Mouse (Mus musculus) forebrain, embryonic 12.5 days (tissue): ENCODE data around the gene Rnasel. TPM values are rescaled to one million over a fixed set of nuclear protein-coding genes. Genes with fewer than 3 reads are reported as not detected.
"Not testable (repeated sequence)": the region's sequence is repeated elsewhere in the genome, so short reads cannot be mapped to it uniquely, and the experiment has no call there.

ENCODE experiments used
- ATAC-seq: fragments of 200-750 bp; cut with Nextera tagmentation; 2 replicates; pipeline ENCODE4 v1.8.0; 2017; ENCODE audit warnings: moderate TSS enrichment; ENCODE audit not compliant: low FRiP score
- H3K27ac ChIP-seq: fragments of 300-500 bp; sonication (generic); 2 replicates; pipeline ENCODE4 v1.5.1; 2016; ENCODE audit warnings: mild to moderate bottlenecking
- H3K27me3 ChIP-seq: fragments of 300-500 bp; sonication (generic); 2 replicates; pipeline ENCODE4 v1.6.1; 2016; ENCODE audit warnings: mild to moderate bottlenecking
- H3K36me3 ChIP-seq: fragments of 300-500 bp; sonication (generic); replicated peaks from 2 replicates; pipeline ENCODE4 v1.6.1; 2016; ENCODE audit warnings: mild to moderate bottlenecking
- H3K4me1 ChIP-seq: fragments of 300-500 bp; sonication (generic); 2 replicates; pipeline ENCODE4 v1.6.1; 2016
- H3K4me2 ChIP-seq: fragments of 300-500 bp; sonication (generic); 2 replicates; pipeline ENCODE4 v1.6.1; 2016; ENCODE audit warnings: mild to moderate bottlenecking, moderate library complexity
- H3K4me3 ChIP-seq: fragments of 300-500 bp; sonication (generic); replicated peaks from 2 replicates; pipeline ENCODE4 v1.5.1; 2016; ENCODE audit warnings: mild to moderate bottlenecking
- H3K9ac ChIP-seq: fragments of 300-500 bp; sonication (generic); 2 replicates; pipeline ENCODE4 v1.6.1; 2016; ENCODE audit warnings: mild to moderate bottlenecking
- H3K9me3 ChIP-seq: fragments of 300-500 bp; sonication (generic); 2 replicates; pipeline ENCODE4 v1.6.1; 2016
- WGBS: fragments of 180-500 bp; shearing (Covaris S2); methylation state at CpG from one replicate; pipeline ENCODE4 v1.1.7; 2016; 5-methylcytosine and 5-hydroxymethylcytosine counted together
- polyA plus RNA-seq: library from polyadenylated mRNA; unstranded; fragments of >200 nt; fragmentation: Nextera tagmentation; extraction: Ambion mirVana; gene quantifications from 2 replicates; pipeline ENCODE4 v1.2.1, GENCODE M21; 2016

Gene Rnasel
- polyA plus RNA-seq, 1 experiment from 2014 or later, result 31.6 TPM

GRCm38 (mm10) chr1:153752521-153752920 lies 3.3 kb downstream of the Rnasel start:
- Histone ChIP-seq H3K9me3 (no peaks in the 10 kb centered on the region), H3K4me1 (peaks cover 36% of the 10 kb centered on the region), H3K27ac (no peak overlapping the region), H3K4me3 (no peak overlapping the region), H3K36me3 (no peaks in the 10 kb centered on the region), H3K4me2 (no peak overlapping the region), H3K27me3 (no peaks in the 10 kb centered on the region), H3K9ac (no peak overlapping the region)
- 92% methylated on average over 6 of the region's 6 CpGs for WGBS
- no peak for ATAC-seq

GRCm38 (mm10) chr1:153753725-153754464 lies 4.7 kb downstream of the Rnasel start:
- Histone ChIP-seq H3K27ac (no peak overlapping the region), H3K4me3 (no peak overlapping the region), H3K4me1 (peaks cover 26% of the 10 kb centered on the region), H3K9me3 (no peaks in the 10 kb centered on the region), H3K27me3 (no peaks in the 10 kb centered on the region), H3K36me3 (peaks cover 8% of the 10 kb centered on the region), H3K9ac (no peak overlapping the region), H3K4me2 (no peak overlapping the region)
- no peak for ATAC-seq
- 81% methylated on average over 25 of the region's 25 CpGs for WGBS

GRCm38 (mm10) chr1:153764136-153764535 lies 14.9 kb downstream of the Rnasel start:
- no peaks in the 10 kb centered on the region for H3K27me3 ChIP-seq
- no peak for ATAC-seq
- H3K4me2 ChIP-seq, result no peak overlapping the region
- H3K4me1 ChIP-seq, result no peaks in the 10 kb centered on the region
- no peak overlapping the region for H3K9ac ChIP-seq
- no peaks in the 10 kb centered on the region for H3K9me3 ChIP-seq
- 90% methylated on average over 11 of the region's 11 CpGs for WGBS
- H3K4me3 ChIP-seq, result no peak overlapping the region
- H3K36me3 ChIP-seq, result peaks cover 16% of the 10 kb centered on the region
- no peak overlapping the region for H3K27ac ChIP-seq

GRCm38 (mm10) chr1:153766298-153766697 lies 17.1 kb downstream of the Rnasel start:
- Histone ChIP-seq H3K36me3 (peaks cover 10% of the 10 kb centered on the region), H3K27ac (no peak overlapping the region), H3K4me1 (no peaks in the 10 kb centered on the region), H3K9ac (no peak overlapping the region), H3K4me2 (no peak overlapping the region), H3K27me3 (no peaks in the 10 kb centered on the region), H3K9me3 (no peaks in the 10 kb centered on the region), H3K4me3 (no peak overlapping the region)
- WGBS, result 48% methylated on average over 8 of the region's 8 CpGs
- ATAC-seq, result no peak

GRCm38 (mm10) chr1:153767281-153767680 lies 18.1 kb downstream of the Rnasel start:
- Histone ChIP-seq H3K9ac (no peak overlapping the region), H3K27me3 (no peaks in the 10 kb centered on the region), H3K4me2 (no peak overlapping the region), H3K4me1 (no peaks in the 10 kb centered on the region), H3K9me3 (no peaks in the 10 kb centered on the region), H3K4me3 (no peak overlapping the region), H3K27ac (no peak overlapping the region), H3K36me3 (peaks cover 7% of the 10 kb centered on the region; the same call in 1 of the 2 replicates)
- 80% methylated on average over 1 of the region's 1 CpGs for WGBS
- no peak for ATAC-seq

- 86% methylated on average over 5 of the region's 5 CpGs for WGBS
- Histone ChIP-seq H3K9me3 (no peaks in the 10 kb centered on the region), H3K4me1 (no peaks in the 10 kb centered on the region), H3K9ac (no peak overlapping the region), H3K4me3 (no peak overlapping the region), H3K36me3 (no peaks in the 10 kb centered on the region), H3K27ac (no peak overlapping the region), H3K27me3 (no peaks in the 10 kb centered on the region), H3K4me2 (no peak overlapping the region)
- ATAC-seq, result no peak
Measured at GRCm38 (mm10) chr1:153768465-153768864, 19.2 kb downstream of the Rnasel start.

- not testable (repeated sequence) for H3K4me3 ChIP-seq, ATAC-seq
- WGBS, result 52% methylated on average over 6 of the region's 6 CpGs
Measured at GRCm38 (mm10) chr1:153769571-153769970, 20.3 kb downstream of the Rnasel start.

GRCm38 (mm10) chr1:153769998-153770775 lies 21.0 kb downstream of the Rnasel start:
- H3K4me2 ChIP-seq, result no peak overlapping the region
- no peaks in the 10 kb centered on the region for H3K36me3 ChIP-seq
- no peaks in the 10 kb centered on the region for H3K27me3 ChIP-seq
- H3K9ac ChIP-seq, result no peak overlapping the region
- H3K27ac ChIP-seq, result no peak overlapping the region
- no peaks in the 10 kb centered on the region for H3K9me3 ChIP-seq
- WGBS, result 81% methylated on average over 10 of the region's 10 CpGs
- H3K4me1 ChIP-seq, result no peaks in the 10 kb centered on the region
- no peak for ATAC-seq
- no peak overlapping the region for H3K4me3 ChIP-seq

More at GRCm38 (mm10) chr1:153769571-153769970, 20.3 kb downstream of the Rnasel start:
- H3K27ac ChIP-seq, H3K4me2 ChIP-seq, H3K9me3 ChIP-seq, H3K36me3 ChIP-seq, H3K4me1 ChIP-seq, H3K9ac ChIP-seq, H3K27me3 ChIP-seq: not testable (repeated sequence)

- H3K4me2 ChIP-seq, result no peak overlapping the region
- no peaks in the 10 kb centered on the region for H3K27me3 ChIP-seq
- no peaks in the 10 kb centered on the region for H3K4me1 ChIP-seq
- no peak overlapping the region for H3K9ac ChIP-seq
- WGBS, result 87% methylated on average over 1 of the region's 1 CpGs
- no peak overlapping the region for H3K4me3 ChIP-seq
- H3K9me3 ChIP-seq, result no peaks in the 10 kb centered on the region
- H3K36me3 ChIP-seq, result no peaks in the 10 kb centered on the region
- no peak overlapping the region for H3K27ac ChIP-seq
- no peak for ATAC-seq
Measured at GRCm38 (mm10) chr1:153770776-153771167, 21.5 kb downstream of the Rnasel start.

- no peak overlapping the region for H3K9ac ChIP-seq
- no peaks in the 10 kb centered on the region for H3K9me3 ChIP-seq
- no peak overlapping the region for H3K4me3 ChIP-seq
- H3K27me3 ChIP-seq, result no peaks in the 10 kb centered on the region
- no peak overlapping the region for H3K4me2 ChIP-seq
- 91% methylated on average over 6 of the region's 6 CpGs for WGBS
- ATAC-seq, result no peak
- H3K27ac ChIP-seq, result no peak overlapping the region
- H3K36me3 ChIP-seq, result no peaks in the 10 kb centered on the region
- no peaks in the 10 kb centered on the region for H3K4me1 ChIP-seq
Measured at GRCm38 (mm10) chr1:153775174-153775573, 25.9 kb downstream of the Rnasel start.

GRCm38 (mm10) chr1:153776257-153776656 lies 27.0 kb downstream of the Rnasel start:
- Histone ChIP-seq H3K9me3 (no peaks in the 10 kb centered on the region), H3K27me3 (no peaks in the 10 kb centered on the region), H3K4me2 (no peak overlapping the region), H3K36me3 (no peaks in the 10 kb centered on the region), H3K27ac (no peak overlapping the region), H3K4me1 (no peaks in the 10 kb centered on the region), H3K9ac (no peak overlapping the region), H3K4me3 (no peak overlapping the region)
- ATAC-seq, result no peak
- 95% methylated on average over 7 of the region's 7 CpGs for WGBS

- Histone ChIP-seq H3K27ac (no peak overlapping the region), H3K27me3 (no peaks in the 10 kb centered on the region), H3K4me2 (no peak overlapping the region), H3K4me1 (no peaks in the 10 kb centered on the region), H3K9ac (no peak overlapping the region), H3K4me3 (no peak overlapping the region), H3K36me3 (no peaks in the 10 kb centered on the region), H3K9me3 (no peaks in the 10 kb centered on the region)
- ATAC-seq, result no peak
- 91% methylated on average over 10 of the region's 10 CpGs for WGBS
Measured at GRCm38 (mm10) chr1:153778205-153778604, 29.0 kb downstream of the Rnasel start.

- Histone ChIP-seq H3K9me3 (no peaks in the 10 kb centered on the region), H3K27me3 (no peaks in the 10 kb centered on the region), H3K9ac (no peak overlapping the region), H3K4me1 (no peaks in the 10 kb centered on the region), H3K27ac (no peak overlapping the region), H3K4me3 (no peak overlapping the region), H3K36me3 (no peaks in the 10 kb centered on the region), H3K4me2 (no peak overlapping the region)
- ATAC-seq, result no peak
- 62% methylated on average over 1 of the region's 1 CpGs for WGBS
Measured at GRCm38 (mm10) chr1:153783339-153783738, 34.1 kb downstream of the Rnasel start.
